Mouse (Mus musculus) heart, embryonic 11.5 days (tissue): Measurements from ENCODE around the gene S100pbp. TPM values are rescaled to one million over a fixed set of nuclear protein-coding genes. Genes with fewer than 3 reads are reported as not detected.

Experiments used
- ATAC-seq: fragments of 200-750 bp; cut with Nextera tagmentation; replicated peaks from 2 replicates; pipeline ENCODE4 v1.8.0; 2017; ENCODE audit warnings: moderate library complexity; ENCODE audit not compliant: insufficient number of reproducible peaks, low FRiP score, low TSS enrichment
- H3K27ac ChIP-seq: fragments of 300-500 bp; sonication (generic); 2 replicates; pipeline ENCODE4 v1.5.1; 2014; ENCODE audit warnings: mild to moderate bottlenecking, low read depth, low read length
- H3K27me3 ChIP-seq: fragments of 300-500 bp; sonication (generic); 2 replicates; pipeline ENCODE4 v1.6.1; 2014; ENCODE audit warnings: mild to moderate bottlenecking, low read length, mixed read lengths; ENCODE audit not compliant: control insufficient read depth, insufficient read depth
- H3K36me3 ChIP-seq: fragments of 300-500 bp; sonication (generic); 2 replicates; pipeline ENCODE4 v1.6.1; 2014; ENCODE audit warnings: mild to moderate bottlenecking, low read length, moderate library complexity, mixed read lengths; ENCODE audit not compliant: control insufficient read depth, insufficient read depth
- H3K4me1 ChIP-seq: fragments of 300-500 bp; sonication (generic); 2 replicates; pipeline ENCODE4 v1.6.1; 2014; ENCODE audit warnings: low read length; ENCODE audit not compliant: control insufficient read depth, insufficient read depth
- H3K4me2 ChIP-seq: fragments of 300-500 bp; sonication (generic); 2 replicates; pipeline ENCODE4 v1.6.1; 2014; ENCODE audit warnings: mild to moderate bottlenecking, moderate library complexity
- H3K4me3 ChIP-seq: fragments of 300-500 bp; sonication (generic); 2 replicates; pipeline ENCODE4 v1.5.1; 2014; ENCODE audit warnings: low read depth, low read length
- H3K9ac ChIP-seq: fragments of 300-500 bp; sonication (generic); 2 replicates; pipeline ENCODE4 v1.6.1; 2014; ENCODE audit warnings: mild to moderate bottlenecking, low read depth, low read length, moderate library complexity
- H3K9me3 ChIP-seq: fragments of 300-500 bp; sonication (generic); replicated peaks from 2 replicates; pipeline ENCODE4 v1.6.1; 2016; ENCODE audit warnings: low read length; ENCODE audit not compliant: control insufficient read depth
- WGBS: fragments of 180-500 bp; shearing (Covaris S2); extraction: QIAGEN DNeasy Blood & Tissue Kit; methylation state at CpG from one replicate; pipeline ENCODE4 v1.1.7; 2014; ENCODE audit not compliant: insufficient replicate concordance; 5-methylcytosine and 5-hydroxymethylcytosine counted together
- polyA plus RNA-seq: library from polyadenylated mRNA; unstranded; fragments of >200 nt; fragmentation: Nextera tagmentation; extraction: Ambion mirVana; gene quantifications from 2 replicates; pipeline ENCODE4 v1.2.1, GENCODE M21; 2014

The S100pbp gene
- polyA plus RNA-seq, 1 experiment from 2014 or later = 18.7 TPM

DNA sequence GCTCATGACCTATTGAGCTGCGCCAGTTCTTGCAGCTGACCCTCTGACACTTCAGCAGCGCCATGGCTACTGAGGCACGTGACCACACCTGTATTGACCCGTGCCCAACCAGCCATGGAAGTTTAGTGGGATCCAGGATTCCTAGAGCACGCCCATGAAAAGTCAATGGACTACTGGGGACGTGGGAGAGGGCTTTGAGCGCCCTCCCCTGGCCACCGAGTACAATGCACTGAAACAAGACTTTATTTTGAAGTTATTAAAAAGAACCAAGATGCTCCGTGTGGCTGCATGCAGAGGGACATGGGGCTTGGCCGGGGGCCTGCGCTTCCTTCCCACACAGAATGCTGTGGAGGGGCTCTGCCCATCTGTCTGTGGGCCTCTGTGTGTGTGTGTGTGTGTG is 78.2 kb downstream of the S100pbp start:
- Histone ChIP-seq H3K36me3 (no peaks in the 10 kb centered on the region), H3K9me3 (no peaks in the 10 kb centered on the region), H3K9ac (no peak overlapping the region), H3K4me3 (no peak overlapping the region), H3K4me1 (no peaks in the 10 kb centered on the region), H3K27me3 (peaks cover 47% of the 10 kb centered on the region), H3K4me2 (no peak overlapping the region), H3K27ac (no peak overlapping the region)
- ATAC-seq = no peak
- 55% methylated on average over 11 of the region's 11 CpGs for WGBS

DNA sequence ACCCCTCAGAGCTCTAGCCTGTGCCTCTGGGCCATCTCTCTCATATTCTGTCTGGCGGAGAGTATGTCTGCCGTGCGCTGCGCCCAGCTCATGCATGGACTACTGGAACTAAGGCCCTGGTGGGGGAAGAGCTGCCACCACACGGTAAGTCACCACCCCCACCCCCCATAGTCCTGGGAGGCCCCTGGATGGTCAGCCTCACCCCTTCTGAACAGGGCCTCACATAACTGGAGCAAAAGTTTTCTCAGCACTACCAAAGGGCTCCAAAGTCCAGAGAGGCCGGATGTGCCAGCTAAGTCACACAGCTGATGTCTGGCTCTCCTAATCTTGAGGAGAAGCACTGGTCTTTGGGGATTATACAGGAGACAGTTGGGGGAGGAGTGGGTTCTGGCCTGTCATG is 78.7 kb downstream of the S100pbp start:
- Histone ChIP-seq H3K4me2 (no peak overlapping the region), H3K36me3 (no peaks in the 10 kb centered on the region), H3K27ac (no peak overlapping the region), H3K4me3 (no peak overlapping the region), H3K27me3 (peaks cover 47% of the 10 kb centered on the region), H3K4me1 (no peaks in the 10 kb centered on the region), H3K9ac (no peak overlapping the region), H3K9me3 (no peaks in the 10 kb centered on the region)
- 81% methylated on average over 6 of the region's 6 CpGs for WGBS
- ATAC-seq = no peak

DNA sequence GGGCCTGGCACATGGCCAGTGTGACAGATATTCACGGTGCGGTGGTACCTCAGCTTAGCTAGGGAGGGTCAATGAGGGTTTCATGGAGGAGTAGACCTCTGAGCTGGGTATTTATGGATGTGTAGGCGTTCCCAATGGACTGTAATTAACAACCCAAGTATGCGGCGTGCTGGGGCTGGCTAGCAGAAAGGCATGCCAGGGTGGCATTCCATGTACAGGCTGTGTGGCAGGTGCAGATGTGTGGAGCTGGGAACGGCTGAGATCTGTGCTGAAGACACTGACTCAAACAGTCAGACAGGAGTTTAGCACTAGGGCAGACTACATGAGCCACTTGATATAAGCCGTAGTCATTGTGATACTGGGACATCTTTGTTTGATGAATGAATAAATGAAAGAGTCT is 80.9 kb downstream of the S100pbp start:
- no peaks in the 10 kb centered on the region for H3K36me3 ChIP-seq
- ATAC-seq = no peak
- no peak overlapping the region for H3K9ac ChIP-seq
- H3K27ac ChIP-seq = no peak overlapping the region
- H3K27me3 ChIP-seq = peaks cover 54% of the 10 kb centered on the region
- H3K4me2 ChIP-seq = no peak overlapping the region
- H3K4me3 ChIP-seq = no peak overlapping the region
- H3K4me1 ChIP-seq = 0 out of 2 replicates have a peak, but pooled peaks cover 4% of the 10 kb centered on the region
- no peaks in the 10 kb centered on the region for H3K9me3 ChIP-seq
- 78% methylated on average over 7 of the region's 7 CpGs for WGBS

DNA sequence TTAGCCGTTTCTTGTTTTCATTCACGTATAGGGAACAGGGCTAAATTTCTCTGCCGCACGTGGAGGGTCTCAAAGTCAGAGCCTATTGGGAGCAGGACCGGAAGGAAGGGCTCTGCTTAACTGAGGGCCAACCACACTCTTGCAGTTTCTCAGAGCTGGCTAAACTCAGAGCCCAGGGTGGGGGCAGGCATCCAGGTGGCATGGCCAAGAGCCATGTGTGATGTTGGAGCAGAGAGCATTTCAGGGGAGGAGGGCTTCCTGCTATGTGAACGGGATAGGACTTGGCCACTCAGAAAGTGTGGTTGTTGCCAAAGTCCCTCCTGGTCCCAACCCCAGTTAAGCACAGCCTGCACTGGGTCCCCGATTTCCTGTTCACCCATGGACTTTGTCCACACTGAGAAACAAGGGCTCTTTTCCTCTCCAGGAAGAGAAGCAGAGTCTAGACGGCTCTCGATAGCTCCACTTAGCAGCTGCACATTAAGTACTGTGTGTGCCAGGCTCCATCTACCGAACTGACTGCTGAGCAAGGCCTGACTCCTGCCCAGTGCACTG is 82.1 kb downstream of the S100pbp start:
- H3K4me3 ChIP-seq = no peak overlapping the region
- 0 out of 2 replicates have a peak, but pooled peaks cover 4% of the 10 kb centered on the region for H3K4me1 ChIP-seq
- H3K9me3 ChIP-seq = no peaks in the 10 kb centered on the region
- no peak for ATAC-seq
- no peak overlapping the region for H3K9ac ChIP-seq
- H3K36me3 ChIP-seq = no peaks in the 10 kb centered on the region
- H3K4me2 ChIP-seq = no peak overlapping the region
- no peak overlapping the region for H3K27ac ChIP-seq
- WGBS = 67% methylated on average over 10 of the region's 10 CpGs
- peaks cover 52% of the 10 kb centered on the region for H3K27me3 ChIP-seq

DNA sequence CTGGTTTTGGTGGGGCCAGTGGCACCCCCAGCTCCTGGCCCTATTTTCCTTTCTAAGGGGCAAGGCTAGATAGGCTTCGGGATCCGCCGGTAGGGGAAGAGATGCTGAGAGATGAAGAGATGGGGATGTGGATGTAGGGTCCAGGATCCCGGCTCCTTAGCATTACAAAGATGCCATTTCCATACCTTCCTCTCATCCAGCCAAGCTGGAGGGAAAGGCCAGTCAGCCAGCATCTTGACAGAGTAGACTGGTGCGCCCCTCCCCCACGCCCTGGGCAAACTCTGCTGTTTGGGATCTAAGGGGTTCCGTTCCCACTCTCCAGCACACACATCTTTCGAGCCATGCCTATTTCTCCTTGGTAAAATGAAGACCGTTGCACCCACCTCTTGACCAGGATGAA is 83.5 kb downstream of the S100pbp start:
- 0 out of 2 replicates have a peak, but pooled peaks cover 4% of the 10 kb centered on the region for H3K4me1 ChIP-seq
- no peak overlapping the region for H3K4me3 ChIP-seq
- H3K27me3 ChIP-seq = peaks cover 52% of the 10 kb centered on the region
- no peaks in the 10 kb centered on the region for H3K9me3 ChIP-seq
- H3K27ac ChIP-seq = no peak overlapping the region
- WGBS = 15% methylated on average over 9 of the region's 9 CpGs
- no peak overlapping the region for H3K9ac ChIP-seq
- H3K4me2 ChIP-seq = no peak overlapping the region
- no peak for ATAC-seq
- H3K36me3 ChIP-seq = no peaks in the 10 kb centered on the region

DNA sequence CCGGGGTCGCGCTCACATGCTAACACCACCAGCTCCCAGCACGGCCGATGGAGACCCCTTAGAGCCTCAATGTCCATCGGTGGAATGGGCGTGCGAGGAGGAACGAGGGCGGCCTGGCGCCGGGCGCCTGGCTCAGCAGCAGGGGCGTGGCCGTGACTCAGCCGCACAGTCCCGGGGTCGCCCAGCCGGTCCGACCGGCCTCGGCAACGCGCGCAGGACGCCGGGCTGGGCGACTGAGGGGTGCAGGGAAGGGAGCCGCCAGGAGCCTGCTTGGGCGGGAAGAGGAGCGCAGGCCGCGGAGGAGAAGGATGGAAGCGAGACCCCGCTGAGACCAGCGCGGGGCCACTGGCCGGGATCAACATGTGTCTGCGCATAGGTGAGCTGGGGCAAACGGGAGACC is 84.2 kb downstream of the S100pbp start, which contains the start of gene Tmem54:
TSS of gene Tmem54 (plus strand) at position 193 of the 400 bp plus-strand sequence.
- no peak within 1 kb of the TSS for H3K9ac ChIP-seq
- ATAC-seq = peak; percentile 29; the same call in 1 of the 2 replicates
- no peaks in the 10 kb centered on the region for H3K36me3 ChIP-seq
- peak within 1 kb of the TSS; percentile 54 for H3K4me2 ChIP-seq
- 2% methylated on average over 40 of the region's 40 CpGs for WGBS
- no peaks in the 10 kb centered on the region for H3K9me3 ChIP-seq
- H3K27ac ChIP-seq = no peak within 1 kb of the TSS
- 0 out of 2 replicates have a peak, but pooled peaks cover 4% of the 10 kb centered on the region for H3K4me1 ChIP-seq
- peak within 1 kb of the TSS; percentile 27 for H3K4me3 ChIP-seq
- peaks cover 52% of the 10 kb centered on the region for H3K27me3 ChIP-seq

DNA sequence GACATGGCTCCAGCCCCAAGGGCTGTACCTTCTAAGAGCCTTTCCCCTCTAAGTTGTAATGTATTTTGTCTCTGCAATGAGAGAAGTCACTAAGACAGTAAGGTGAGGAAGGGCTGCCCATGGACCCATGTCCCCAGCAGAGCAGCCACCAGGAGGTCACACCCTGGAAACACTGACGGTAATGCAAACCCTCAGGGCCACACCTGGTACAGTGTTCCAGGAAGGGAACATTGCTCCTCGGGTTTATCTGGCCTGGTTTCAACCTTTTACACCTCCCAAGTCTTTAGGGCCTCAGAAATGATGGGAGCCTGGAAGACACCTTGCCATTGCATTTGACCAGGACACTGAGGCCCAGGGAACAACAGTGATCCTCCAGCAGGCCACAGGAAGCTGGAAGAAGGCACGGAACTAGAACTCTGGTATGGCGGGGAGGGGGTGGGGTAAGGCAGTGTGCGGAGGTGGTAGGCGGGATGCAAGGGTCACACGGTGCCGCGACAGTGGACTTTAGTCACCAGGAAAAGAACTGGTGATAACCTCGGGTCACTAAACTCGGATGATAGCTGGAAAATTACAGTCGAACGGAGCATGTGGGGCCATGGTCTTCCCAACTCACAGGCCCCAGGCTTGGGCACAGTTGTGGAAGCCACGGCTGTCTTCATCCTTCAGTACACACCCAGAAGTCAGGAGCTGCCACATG is 87.2 kb downstream of the S100pbp start:
- Histone ChIP-seq H3K4me3 (no peak overlapping the region), H3K27ac (no peak overlapping the region), H3K9me3 (no peaks in the 10 kb centered on the region; the same call in 1 of the 2 replicates), H3K27me3 (peaks cover 35% of the 10 kb centered on the region), H3K36me3 (no peaks in the 10 kb centered on the region), H3K4me1 (0 out of 2 replicates have a peak, but pooled peaks cover 4% of the 10 kb centered on the region), H3K9ac (no peak overlapping the region), H3K4me2 (no peak overlapping the region)
- ATAC-seq = no peak
- WGBS = 56% methylated on average over 14 of the region's 14 CpGs
